Mouse (Mus musculus): ENCODE results near the gene Olfr784. TPM values are rescaled to one million over a fixed set of nuclear protein-coding genes. Genes with fewer than 3 reads are reported as not detected.

Olfr784 gene
- total and polyA plus RNA-seq, 2 experiments: 0.09 TPM; not detected in 1

GRCm38 (mm10) chr10:129400892-129401291 is 17.0 kb downstream of the Olfr784 start:
- TF ChIP-seq POLR2A (IDR thresholded peaks at IDR 0.05; ENCODE audit: extremely low read depth, insufficient read depth, low read length) (no peak), CTCF (IDR thresholded peaks at IDR 0.05; ENCODE audit: low read depth, low read length) (no peak)
- no peaks in the 10 kb centered on the region for H3K36me3 ChIP-seq (ENCODE audit: control insufficient read depth, insufficient read depth, low read length)
- no peak overlapping the region for H3K27ac ChIP-seq (replicated peaks; ENCODE audit: insufficient read depth, low read depth, low read length)
- no peak for DNase-seq (ENCODE audit: extremely low read depth, low read depth, low spot score)
- no peaks in the 10 kb centered on the region for H3K4me1 ChIP-seq (ENCODE audit: control insufficient read depth, insufficient read depth, low read length)
- no peaks in the 10 kb centered on the region for H3K27me3 ChIP-seq (ENCODE audit: control insufficient read depth, insufficient read depth, low read length)
- H3K4me3 ChIP-seq (ENCODE audit: insufficient read depth, low read depth, low read length): no peak overlapping the region
- H3K79me2 ChIP-seq (ENCODE audit: control insufficient read depth, insufficient read depth, low read length): no peaks in the 10 kb centered on the region
- H3K9ac ChIP-seq (ENCODE audit: low read depth, low read length): no peak overlapping the region
- 41% methylated on average over 5 of the region's 5 CpGs for WGBS

GRCm38 (mm10) chr10:129405126-129405525 is 21.2 kb downstream of the Olfr784 start, which contains the start of gene Olfr785:
TSS of gene Olfr785 (plus strand) at chr10:129405426.
- Histone ChIP-seq H3K79me2 (ENCODE audit: control insufficient read depth, insufficient read depth, low read length) (no peaks in the 10 kb centered on the region), H3K9ac (ENCODE audit: low read depth, low read length) (no peak within 1 kb of the TSS), H3K4me3 (ENCODE audit: insufficient read depth, low read depth, low read length) (no peak within 1 kb of the TSS), H3K4me1 (ENCODE audit: control insufficient read depth, insufficient read depth, low read length) (no peaks in the 10 kb centered on the region), H3K27ac (replicated peaks; ENCODE audit: insufficient read depth, low read depth, low read length) (no peak within 1 kb of the TSS), H3K27me3 (ENCODE audit: control insufficient read depth, insufficient read depth, low read length) (no peaks in the 10 kb centered on the region), H3K36me3 (ENCODE audit: control insufficient read depth, insufficient read depth, low read length) (no peaks in the 10 kb centered on the region)
- TF ChIP-seq CTCF (IDR thresholded peaks at IDR 0.05; ENCODE audit: low read depth, low read length) (no peak), POLR2A (IDR thresholded peaks at IDR 0.05; ENCODE audit: extremely low read depth, insufficient read depth, low read length) (no peak)
- 47% methylated on average over 2 of the region's 2 CpGs for WGBS
- DNase-seq (ENCODE audit: extremely low read depth, low read depth, low spot score): no peak

DNA sequence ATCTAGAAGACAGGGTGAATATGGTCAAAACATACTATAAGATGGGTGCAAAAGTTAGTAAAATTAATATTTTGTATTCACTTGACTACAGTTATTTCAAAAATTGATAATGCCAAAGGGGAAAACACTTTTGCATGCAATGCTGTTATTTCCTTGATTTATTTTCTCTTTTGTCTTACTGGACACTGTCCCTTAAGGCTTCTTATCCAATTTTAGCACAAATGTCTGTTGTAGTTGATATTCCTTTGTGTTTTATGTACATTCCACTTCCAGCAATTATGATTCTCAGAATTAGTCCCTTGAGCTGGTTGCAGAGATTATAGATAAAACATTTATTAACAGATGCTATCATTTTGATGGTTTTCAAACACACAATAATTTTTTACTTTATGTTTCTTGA is 43.1 kb downstream of the Olfr784 start, which contains the start of gene Olfr786:
TSS of gene Olfr786 (plus strand) at position 301 of the 400 bp plus-strand sequence.
- no peak within 1 kb of the TSS for H3K9ac ChIP-seq (ENCODE audit: low read depth, low read length)
- H3K4me3 ChIP-seq (ENCODE audit: insufficient read depth, low read depth, low read length): no peak within 1 kb of the TSS
- H3K36me3 ChIP-seq (ENCODE audit: control insufficient read depth, insufficient read depth, low read length): no peaks in the 10 kb centered on the region
- no peak for DNase-seq (ENCODE audit: extremely low read depth, low read depth, low spot score)
- no peaks in the 10 kb centered on the region for H3K4me1 ChIP-seq (ENCODE audit: control insufficient read depth, insufficient read depth, low read length)
- TF ChIP-seq CTCF (IDR thresholded peaks at IDR 0.05; ENCODE audit: low read depth, low read length): no peak
- no peak for TF ChIP-seq POLR2A (IDR thresholded peaks at IDR 0.05; ENCODE audit: extremely low read depth, insufficient read depth, low read length)
- H3K27ac ChIP-seq (replicated peaks; ENCODE audit: insufficient read depth, low read depth, low read length): no peak within 1 kb of the TSS
- H3K79me2 ChIP-seq (ENCODE audit: control insufficient read depth, insufficient read depth, low read length): no peaks in the 10 kb centered on the region
- H3K27me3 ChIP-seq (ENCODE audit: control insufficient read depth, insufficient read depth, low read length): no peaks in the 10 kb centered on the region

Other genes starting within 250 kb of the Olfr784 start
- gene Olfr770, start 245.1 kb upstream of the Olfr784 start, total RNA-seq (2014; rRNA removed): not detected in 2 replicates
- not detected in 2 replicates for gene Olfr770, start 245.1 kb upstream of the Olfr784 start, polyA plus RNA-seq (2012; rRNA removed)
- not detected in 2 replicates for gene Olfr771, start 219.3 kb upstream of the Olfr784 start, total RNA-seq (2014; rRNA removed)
- gene Olfr771, start 219.3 kb upstream of the Olfr784 start, polyA plus RNA-seq (2012; rRNA removed): not detected in 2 replicates
- gene Olfr772, start 206.2 kb upstream of the Olfr784 start, total RNA-seq (2014; rRNA removed): not detected in 2 replicates
- not detected in 2 replicates for gene Olfr772, start 206.2 kb upstream of the Olfr784 start, polyA plus RNA-seq (2012; rRNA removed)
- gene Olfr773, start 196.7 kb upstream of the Olfr784 start, total RNA-seq (2014; rRNA removed): not detected in 2 replicates
- not detected in 2 replicates for gene Olfr773, start 196.7 kb upstream of the Olfr784 start, polyA plus RNA-seq (2012; rRNA removed)
- gene Olfr774, start 147.9 kb upstream of the Olfr784 start, total RNA-seq (2014; rRNA removed): not detected in 2 replicates
- gene Olfr774, start 147.9 kb upstream of the Olfr784 start, polyA plus RNA-seq (2012; rRNA removed): not detected in 2 replicates
- not detected in 2 replicates for gene Olfr775, start 135.7 kb upstream of the Olfr784 start, total RNA-seq (2014; rRNA removed)
- not detected in 2 replicates for gene Olfr775, start 135.7 kb upstream of the Olfr784 start, polyA plus RNA-seq (2012; rRNA removed)
- gene Olfr776, start 125.0 kb upstream of the Olfr784 start, total RNA-seq (2014; rRNA removed): not detected in 2 replicates
- not detected in 2 replicates for gene Olfr776, start 125.0 kb upstream of the Olfr784 start, polyA plus RNA-seq (2012; rRNA removed)
- not detected in 2 replicates for gene Olfr777, start 112.6 kb upstream of the Olfr784 start, total RNA-seq (2014; rRNA removed)
- gene Olfr777, start 112.6 kb upstream of the Olfr784 start, polyA plus RNA-seq (2012; rRNA removed): not detected in 2 replicates
- gene Olfr780, start 66.0 kb upstream of the Olfr784 start, total RNA-seq (2014; rRNA removed): not detected in 2 replicates
- gene Olfr780, start 66.0 kb upstream of the Olfr784 start, polyA plus RNA-seq (2012; rRNA removed): not detected in 2 replicates
- gene Olfr781, start 55.2 kb upstream of the Olfr784 start, total RNA-seq (2014; rRNA removed): not detected in 2 replicates
- not detected in 2 replicates for gene Olfr781, start 55.2 kb upstream of the Olfr784 start, polyA plus RNA-seq (2012; rRNA removed)
- gene Olfr782, start 35.2 kb upstream of the Olfr784 start, total RNA-seq (2014; rRNA removed): not detected in 2 replicates
- gene Olfr782, start 35.2 kb upstream of the Olfr784 start, polyA plus RNA-seq (2012; rRNA removed): not detected in 2 replicates
- not detected in 2 replicates for gene Olfr785, start 21.3 kb downstream of the Olfr784 start, total RNA-seq (2014; rRNA removed)
- gene Olfr785, start 21.3 kb downstream of the Olfr784 start, polyA plus RNA-seq (2012; rRNA removed): not detected in 2 replicates
- not detected in 2 replicates for gene Olfr786, start 43.2 kb downstream of the Olfr784 start, total RNA-seq (2014; rRNA removed)
- not detected in 2 replicates for gene Olfr786, start 43.2 kb downstream of the Olfr784 start, polyA plus RNA-seq (2012; rRNA removed)
- gene Olfr787, start 77.8 kb downstream of the Olfr784 start, total RNA-seq (2014; rRNA removed): not detected in 2 replicates
- gene Olfr787, start 77.8 kb downstream of the Olfr784 start, polyA plus RNA-seq (2012; rRNA removed): not detected in 2 replicates
- not detected in 2 replicates for gene Olfr788, start 86.9 kb downstream of the Olfr784 start, total RNA-seq (2014; rRNA removed)
- gene Olfr788, start 86.9 kb downstream of the Olfr784 start, polyA plus RNA-seq (2012; rRNA removed): not detected in 2 replicates
- gene Olfr789, start 100.7 kb downstream of the Olfr784 start, total RNA-seq (2014; rRNA removed): not detected in 2 replicates
- gene Olfr789, start 100.7 kb downstream of the Olfr784 start, polyA plus RNA-seq (2012; rRNA removed): not detected in 2 replicates
- gene Olfr790, start 114.4 kb downstream of the Olfr784 start, total RNA-seq (2014; rRNA removed): not detected in 2 replicates
- gene Olfr790, start 114.4 kb downstream of the Olfr784 start, polyA plus RNA-seq (2012; rRNA removed): not detected in 2 replicates
- gene Olfr791, start 137.7 kb downstream of the Olfr784 start, total RNA-seq (2014; rRNA removed): not detected in 2 replicates
- not detected in 2 replicates for gene Olfr791, start 137.7 kb downstream of the Olfr784 start, polyA plus RNA-seq (2012; rRNA removed)
- gene Olfr792, start 155.1 kb downstream of the Olfr784 start, total RNA-seq (2014; rRNA removed): not detected in 2 replicates
- not detected in 2 replicates for gene Olfr792, start 155.1 kb downstream of the Olfr784 start, polyA plus RNA-seq (2012; rRNA removed)
- not detected in 2 replicates for gene Olfr794, start 183.6 kb downstream of the Olfr784 start, total RNA-seq (2014; rRNA removed)
- not detected in 2 replicates for gene Olfr794, start 183.6 kb downstream of the Olfr784 start, polyA plus RNA-seq (2012; rRNA removed)
- not detected in 2 replicates for gene Olfr796, start 228.5 kb downstream of the Olfr784 start, total RNA-seq (2014; rRNA removed)
- gene Olfr796, start 228.5 kb downstream of the Olfr784 start, polyA plus RNA-seq (2012; rRNA removed): not detected in 2 replicates
- gene Olfr798, start 243.9 kb downstream of the Olfr784 start, total RNA-seq (2014; rRNA removed): not detected in 2 replicates
- gene Olfr798, start 243.9 kb downstream of the Olfr784 start, polyA plus RNA-seq (2012; rRNA removed): not detected in 2 replicates